Mouse (Mus musculus): Measurements from ENCODE around the gene Prc1. TPM values are rescaled to one million over a fixed set of nuclear protein-coding genes. Genes with fewer than 3 reads are reported as not detected.
"Not testable (repeated sequence)": the region's sequence is repeated elsewhere in the genome, so short reads cannot be mapped to it uniquely, and the experiment has no call there.

Prc1 gene
- polyA plus RNA-seq, 1 experiment from 2014 or later: 242 TPM

DNA sequence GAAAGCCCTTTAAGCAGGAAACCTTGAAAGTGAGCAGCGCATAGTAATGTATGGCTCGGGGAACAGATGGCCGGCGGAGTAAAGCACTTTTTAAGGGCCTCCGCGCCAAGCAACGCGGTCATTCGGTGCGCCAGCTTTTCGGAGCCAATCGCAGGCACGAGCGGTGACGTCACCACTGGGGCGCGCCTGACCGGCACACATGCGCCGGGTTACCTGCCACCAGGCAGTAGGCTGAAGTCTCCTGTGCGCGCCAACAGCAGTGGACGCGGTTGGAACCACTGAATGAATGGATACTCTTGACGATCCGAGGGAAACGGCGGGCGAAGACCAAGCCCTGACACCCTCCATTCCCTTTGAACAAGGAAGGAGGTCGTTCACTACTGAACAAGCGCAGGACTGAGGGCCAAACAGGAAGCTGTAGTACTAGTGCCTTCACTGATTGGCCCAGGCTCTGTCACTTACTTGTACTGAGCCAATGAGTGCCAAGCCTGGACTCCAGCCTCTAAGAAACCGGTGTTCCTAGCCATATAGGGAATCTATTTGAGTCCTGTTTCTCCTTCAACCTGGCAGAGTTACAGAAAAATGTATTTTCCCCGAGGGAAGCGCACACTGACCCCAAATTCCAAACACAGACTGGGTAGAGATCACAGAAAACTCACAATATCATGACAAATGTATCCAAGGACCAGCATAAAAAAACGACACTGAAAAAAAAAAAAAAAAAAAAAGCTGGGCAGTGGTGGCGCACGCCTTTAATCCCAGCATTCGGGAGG, 30.0 kb downstream of the Prc1 start, which contains the start of gene Rccd1:
TSS of gene Rccd1 (minus strand) at position 412 of the 773 bp plus-strand sequence.
- 3% methylated on average over 38 of the region's 38 CpGs for WGBS
- Histone ChIP-seq H3K27ac (peak within 1 kb of the TSS; percentile 89), H3K36me3 (replicated peaks) (peaks cover 68% of the 10 kb centered on the region), H3K4me1 (peaks cover 26% of the 10 kb centered on the region), H3K4me3 (peak within 1 kb of the TSS; percentile 70), H3K9me3 (no peaks in the 10 kb centered on the region), H3K27me3 (ENCODE audit: poor library complexity, severe bottlenecking) (no peaks in the 10 kb centered on the region)
- DNase-seq (ENCODE audit: extremely low spot score, low spot score): peak; percentile 97

DNA sequence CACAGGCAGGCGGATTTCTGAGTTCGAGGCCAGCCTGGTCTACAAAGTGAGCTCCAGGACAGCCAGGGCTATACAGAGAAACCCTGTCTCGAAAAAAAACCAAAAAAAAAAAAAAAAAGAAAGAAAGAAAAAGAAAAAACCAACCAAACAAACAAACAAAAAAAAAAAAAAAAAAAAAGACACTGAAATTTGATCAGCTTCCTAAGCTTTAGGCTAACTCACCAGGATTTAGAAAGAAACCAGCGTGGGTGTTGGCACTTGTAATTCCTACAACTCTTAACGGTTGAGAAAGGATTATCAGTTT, 30.5 kb downstream of the Prc1 start:
- peaks cover 68% of the 10 kb centered on the region for H3K36me3 ChIP-seq (replicated peaks)
- 53% methylated on average over 5 of the region's 5 CpGs for WGBS
- not testable (repeated sequence) for H3K9me3 ChIP-seq; DNase-seq (ENCODE audit: extremely low spot score, low spot score); H3K27ac ChIP-seq; H3K27me3 ChIP-seq (ENCODE audit: poor library complexity, severe bottlenecking)
- peaks cover 26% of the 10 kb centered on the region for H3K4me1 ChIP-seq
- peak overlapping the region; percentile 70; the same call in 1 of the 2 replicates for H3K4me3 ChIP-seq

DNA sequence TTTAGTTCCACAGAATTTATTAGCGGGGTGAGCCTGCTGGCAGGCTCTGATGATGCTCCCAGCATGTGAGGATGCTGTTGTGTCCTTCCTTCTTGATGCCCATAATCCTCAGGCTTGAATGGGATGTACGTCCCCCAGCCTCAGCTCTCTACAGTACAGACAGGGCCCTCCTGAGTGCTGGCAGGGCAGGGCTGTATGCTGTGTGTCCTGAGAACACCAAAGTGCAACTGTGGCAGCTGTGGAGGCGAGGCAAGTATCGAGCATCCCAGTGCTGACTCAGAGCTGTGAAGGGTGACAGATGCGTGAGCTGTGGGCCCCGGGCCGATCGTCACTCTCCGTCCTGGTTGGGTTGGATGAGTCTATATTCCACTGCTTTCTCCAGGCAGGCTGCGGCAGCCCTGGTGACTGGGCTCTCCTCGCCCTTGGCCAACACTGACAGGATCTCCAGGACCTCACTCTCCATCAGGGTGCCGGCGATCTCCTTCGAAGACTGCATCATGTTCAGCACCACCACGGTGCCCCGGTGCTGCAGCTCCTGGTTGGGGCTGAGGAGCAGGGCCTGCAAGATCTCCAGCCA, 31.1 kb downstream of the Prc1 start:
- H3K27ac ChIP-seq: no peak overlapping the region
- no peak for DNase-seq (ENCODE audit: extremely low spot score, low spot score)
- no peaks in the 10 kb centered on the region for H3K9me3 ChIP-seq
- no peak overlapping the region; the same call in 1 of the 2 replicates for H3K4me3 ChIP-seq
- H3K36me3 ChIP-seq (replicated peaks): peaks cover 68% of the 10 kb centered on the region
- H3K4me1 ChIP-seq: peaks cover 21% of the 10 kb centered on the region
- no peaks in the 10 kb centered on the region for H3K27me3 ChIP-seq (ENCODE audit: poor library complexity, severe bottlenecking)
- WGBS: 92% methylated on average over 16 of the region's 16 CpGs

DNA sequence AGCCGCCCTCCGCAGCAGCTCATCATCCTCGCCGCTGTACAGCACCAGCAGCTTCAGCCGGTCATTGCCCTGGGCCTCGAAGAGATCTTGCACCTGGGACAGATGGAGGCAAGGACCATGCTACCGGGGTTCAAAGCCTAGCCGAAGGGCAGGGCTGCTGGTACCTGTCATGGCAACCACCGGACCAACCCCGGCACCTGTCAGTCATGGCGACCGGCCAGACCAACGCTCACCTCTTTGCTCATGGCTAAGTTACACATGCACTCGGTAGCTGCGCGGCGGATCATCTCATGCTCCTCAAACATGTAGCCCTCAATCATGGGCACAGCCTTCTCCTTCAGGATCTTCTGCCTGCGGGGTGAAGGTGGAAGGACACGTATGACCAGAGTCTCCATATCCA, 31.8 kb downstream of the Prc1 start:
- H3K4me3 ChIP-seq: no peak overlapping the region
- H3K27me3 ChIP-seq (ENCODE audit: poor library complexity, severe bottlenecking): no peaks in the 10 kb centered on the region
- no peaks in the 10 kb centered on the region for H3K9me3 ChIP-seq
- peaks cover 21% of the 10 kb centered on the region for H3K4me1 ChIP-seq
- H3K36me3 ChIP-seq (replicated peaks): peaks cover 68% of the 10 kb centered on the region
- no peak overlapping the region for H3K27ac ChIP-seq
- WGBS: 97% methylated on average over 19 of the region's 19 CpGs
- DNase-seq (ENCODE audit: extremely low spot score, low spot score): no peak

DNA sequence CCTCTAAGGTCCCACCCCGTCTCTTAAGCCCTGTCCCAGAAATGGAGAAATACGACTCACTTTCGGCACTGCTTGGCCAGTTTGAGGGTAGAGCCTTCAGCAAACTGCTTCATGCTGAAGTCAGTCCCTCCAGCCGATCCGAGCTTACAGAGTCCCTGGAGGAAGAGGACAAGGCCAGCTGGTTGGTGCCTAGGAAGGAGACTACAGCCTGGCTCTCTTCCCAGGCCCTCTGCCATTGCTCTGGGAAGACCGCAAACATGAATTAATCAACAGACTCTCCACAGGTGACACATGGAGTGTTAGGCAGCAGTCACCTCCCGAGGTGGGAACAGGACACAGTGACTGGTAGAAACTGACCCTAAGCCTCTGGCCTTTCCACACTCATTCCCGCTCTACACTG, 36.0 kb downstream of the Prc1 start:
- no peak for DNase-seq (ENCODE audit: extremely low spot score, low spot score)
- 96% methylated on average over 8 of the region's 8 CpGs for WGBS
- Histone ChIP-seq H3K4me3 (no peak overlapping the region), H3K27ac (no peak overlapping the region), H3K4me1 (peaks cover 1% of the 10 kb centered on the region; the same call in 1 of the 2 replicates), H3K36me3 (replicated peaks) (peaks cover 100% of the 10 kb centered on the region), H3K27me3 (ENCODE audit: poor library complexity, severe bottlenecking) (no peaks in the 10 kb centered on the region), H3K9me3 (peaks cover 7% of the 10 kb centered on the region; the same call in 1 of the 2 replicates)

DNA sequence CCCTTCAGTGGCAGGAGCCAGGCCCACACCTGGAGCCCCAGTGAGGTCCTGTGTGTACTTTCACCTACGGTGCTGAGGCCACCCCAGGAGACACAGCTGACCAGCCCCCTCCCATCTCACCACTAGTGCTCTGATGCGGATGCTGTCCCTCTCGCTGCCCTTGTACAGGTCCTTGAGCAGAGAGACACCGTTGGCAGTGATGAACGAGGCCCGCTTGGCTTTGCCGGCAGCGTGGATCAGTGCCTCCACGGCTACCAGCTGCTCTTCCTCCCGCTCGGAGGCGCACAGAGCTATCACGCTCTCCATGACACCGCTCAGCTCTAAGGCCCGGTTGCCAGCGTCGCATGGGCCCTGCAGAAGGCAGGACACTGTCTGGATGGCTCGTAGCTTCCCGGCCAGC, 37.2 kb downstream of the Prc1 start:
- no peak for DNase-seq (ENCODE audit: extremely low spot score, low spot score)
- H3K27ac ChIP-seq: no peak overlapping the region
- H3K4me3 ChIP-seq: no peak overlapping the region
- H3K36me3 ChIP-seq (replicated peaks): peaks cover 100% of the 10 kb centered on the region
- H3K27me3 ChIP-seq (ENCODE audit: poor library complexity, severe bottlenecking): no peaks in the 10 kb centered on the region
- peaks cover 7% of the 10 kb centered on the region; the same call in 1 of the 2 replicates for H3K9me3 ChIP-seq
- no peaks in the 10 kb centered on the region for H3K4me1 ChIP-seq
- WGBS: 96% methylated on average over 19 of the region's 19 CpGs

DNA sequence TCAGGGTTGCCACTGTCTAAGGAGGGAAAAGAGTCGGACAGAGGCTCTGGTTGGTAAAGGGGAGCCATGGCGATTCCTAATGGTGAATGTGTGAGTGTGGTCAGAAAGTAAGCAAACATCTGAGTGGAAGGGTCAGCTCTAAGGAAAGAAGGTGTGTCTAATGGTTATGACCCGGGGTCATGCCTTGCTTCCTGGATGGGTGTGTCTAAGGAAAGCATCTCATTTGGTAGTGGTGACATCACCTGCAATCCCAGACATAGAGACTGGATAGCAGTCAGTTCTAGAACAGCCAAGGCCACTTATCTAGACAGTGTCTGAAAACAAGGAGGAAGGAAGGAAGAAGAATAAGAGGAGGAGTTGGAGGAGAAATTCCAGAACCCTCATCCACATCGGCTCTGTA, 40.6 kb downstream of the Prc1 start:
- no peak for DNase-seq (ENCODE audit: extremely low spot score, low spot score)
- 94% methylated on average over 4 of the region's 4 CpGs for WGBS
- Histone ChIP-seq H3K36me3 (replicated peaks) (peaks cover 83% of the 10 kb centered on the region), H3K9me3 (peaks cover 7% of the 10 kb centered on the region; the same call in 1 of the 2 replicates), H3K4me1 (peaks cover 20% of the 10 kb centered on the region), H3K27ac (no peak overlapping the region), H3K27me3 (ENCODE audit: poor library complexity, severe bottlenecking) (no peaks in the 10 kb centered on the region), H3K4me3 (no peak overlapping the region)

DNA sequence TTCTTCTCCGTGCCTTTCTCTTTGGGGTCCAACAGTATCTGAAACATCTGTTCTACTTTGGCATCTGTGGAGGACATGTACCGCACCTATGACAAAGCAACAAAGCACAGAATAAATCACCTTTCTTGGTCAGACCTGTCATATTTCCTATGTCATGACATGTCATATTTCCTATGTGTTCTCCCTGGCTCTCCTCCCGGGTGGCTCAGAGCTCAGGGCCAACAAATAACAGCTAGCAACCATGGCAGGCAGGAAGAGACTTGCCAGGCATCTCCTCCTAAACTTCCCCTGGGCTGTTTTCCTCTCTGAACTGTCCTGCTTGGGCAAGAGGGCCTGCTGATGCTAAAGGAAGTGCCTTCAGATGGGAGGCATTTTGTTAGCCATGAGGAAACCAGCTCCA, 42.7 kb downstream of the Prc1 start:
- Histone ChIP-seq H3K4me3 (no peak overlapping the region), H3K27me3 (ENCODE audit: poor library complexity, severe bottlenecking) (peaks cover 10% of the 10 kb centered on the region), H3K36me3 (replicated peaks) (peaks cover 62% of the 10 kb centered on the region), H3K4me1 (peaks cover 39% of the 10 kb centered on the region), H3K9me3 (peaks cover 7% of the 10 kb centered on the region; the same call in 1 of the 2 replicates), H3K27ac (no peak overlapping the region)
- DNase-seq (ENCODE audit: extremely low spot score, low spot score): no peak
- WGBS: 94% methylated on average over 3 of the region's 3 CpGs

DNA sequence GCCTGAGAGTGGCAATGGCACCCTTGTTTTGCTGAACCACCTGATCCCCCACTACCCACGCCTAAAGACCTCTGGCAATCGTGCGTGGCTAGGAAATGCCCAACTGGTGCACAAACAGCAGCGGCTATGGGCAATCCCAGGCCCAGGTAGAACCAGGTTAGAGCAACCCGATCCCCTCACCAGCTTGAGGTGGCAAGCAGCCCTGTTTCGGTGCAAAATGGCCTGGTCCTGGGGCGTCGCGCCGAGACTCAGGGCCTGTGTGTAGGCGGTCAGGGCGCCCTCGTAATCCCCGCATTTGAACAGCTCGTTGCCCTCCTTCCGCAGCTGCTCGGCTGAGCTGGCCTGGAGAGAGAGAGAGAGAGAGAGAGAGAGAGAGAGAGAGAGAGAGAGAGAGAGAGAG, 45.1 kb downstream of the Prc1 start:
- peaks cover 15% of the 10 kb centered on the region for H3K27me3 ChIP-seq (ENCODE audit: poor library complexity, severe bottlenecking)
- peaks cover 59% of the 10 kb centered on the region for H3K4me1 ChIP-seq
- H3K36me3 ChIP-seq (replicated peaks): peaks cover 38% of the 10 kb centered on the region
- no peak for DNase-seq (ENCODE audit: extremely low spot score, low spot score)
- 10% methylated on average over 17 of the region's 17 CpGs for WGBS
- H3K4me3 ChIP-seq: peak overlapping the region; percentile 75
- peak overlapping the region; percentile 86 for H3K27ac ChIP-seq
- no peaks in the 10 kb centered on the region for H3K9me3 ChIP-seq

DNA sequence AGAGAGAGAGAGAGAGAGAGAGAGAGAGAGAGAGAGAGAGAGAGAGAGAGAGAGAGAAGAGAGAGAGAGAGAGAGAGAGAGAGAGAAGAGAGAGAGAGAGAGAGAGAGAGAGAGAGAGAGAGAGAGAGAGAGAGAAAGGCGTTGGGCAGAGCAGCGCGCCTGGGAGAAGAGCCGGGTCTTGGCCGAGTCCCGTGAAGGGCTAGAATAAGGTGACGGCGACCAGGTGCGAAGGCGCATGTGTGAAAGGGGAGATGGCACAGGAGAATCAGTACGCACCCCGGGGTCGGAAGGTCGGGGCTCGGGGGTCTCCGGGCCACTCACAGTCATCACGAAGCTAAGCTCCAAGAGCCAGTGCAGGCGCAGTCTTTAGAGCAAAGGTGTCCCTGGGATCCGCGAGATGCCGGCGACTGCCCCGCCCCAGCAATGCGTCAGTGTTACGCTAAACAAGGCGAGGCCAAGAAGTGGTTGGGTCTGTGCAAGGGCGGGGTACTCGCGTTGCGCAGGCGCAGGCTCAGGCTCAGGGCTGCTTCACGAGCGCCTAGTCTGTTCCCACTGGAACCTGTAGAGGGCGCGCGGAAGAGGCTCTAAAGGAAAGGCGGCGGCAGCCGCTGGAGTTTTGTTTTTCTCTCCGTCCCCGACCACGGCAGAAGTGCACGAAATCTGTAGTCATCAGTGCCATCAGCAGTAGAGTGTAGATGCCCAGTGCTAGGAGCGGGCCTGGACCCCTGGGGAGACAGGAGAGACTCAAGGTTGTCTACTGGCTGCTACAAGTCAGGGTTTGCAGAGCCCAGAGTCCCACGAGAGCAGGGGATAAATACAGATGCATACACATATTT, 45.8 kb downstream of the Prc1 start:
- Histone ChIP-seq H3K4me1 (peaks cover 59% of the 10 kb centered on the region), H3K27ac (peak overlapping the region; percentile 86), H3K27me3 (ENCODE audit: poor library complexity, severe bottlenecking) (peaks cover 15% of the 10 kb centered on the region), H3K36me3 (replicated peaks) (peaks cover 31% of the 10 kb centered on the region), H3K9me3 (no peaks in the 10 kb centered on the region), H3K4me3 (peak overlapping the region; percentile 75)
- WGBS: under 1% methylated on average over 45 of the region's 45 CpGs
- DNase-seq (ENCODE audit: extremely low spot score, low spot score): peak; percentile 97

DNA sequence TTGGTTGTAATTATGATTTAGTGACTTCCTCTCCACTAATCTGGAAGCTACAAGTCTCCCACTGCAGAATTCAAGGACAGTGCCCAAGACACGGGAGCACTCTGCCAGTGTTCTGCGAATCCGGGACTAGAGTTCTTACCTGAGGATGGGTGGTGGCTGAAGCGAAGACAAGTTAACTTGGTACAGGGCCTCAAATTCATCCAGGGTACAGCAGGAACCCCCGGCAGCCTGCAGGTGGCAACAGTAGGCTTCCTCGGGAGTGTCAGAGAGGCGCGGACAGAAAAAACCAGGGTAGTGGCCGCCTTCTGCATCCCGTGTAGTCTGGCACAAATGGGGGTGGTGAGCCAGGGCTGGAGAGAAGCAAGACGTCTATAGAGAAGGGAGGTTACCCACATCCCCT, 46.5 kb downstream of the Prc1 start, which contains the start of gene Unc45a:
TSS of gene Unc45a (minus strand) at position 213 of the 400 bp plus-strand sequence.
- 3% methylated on average over 11 of the region's 11 CpGs for WGBS
- H3K4me1 ChIP-seq: peaks cover 59% of the 10 kb centered on the region
- peaks cover 29% of the 10 kb centered on the region for H3K36me3 ChIP-seq (replicated peaks)

DNA sequence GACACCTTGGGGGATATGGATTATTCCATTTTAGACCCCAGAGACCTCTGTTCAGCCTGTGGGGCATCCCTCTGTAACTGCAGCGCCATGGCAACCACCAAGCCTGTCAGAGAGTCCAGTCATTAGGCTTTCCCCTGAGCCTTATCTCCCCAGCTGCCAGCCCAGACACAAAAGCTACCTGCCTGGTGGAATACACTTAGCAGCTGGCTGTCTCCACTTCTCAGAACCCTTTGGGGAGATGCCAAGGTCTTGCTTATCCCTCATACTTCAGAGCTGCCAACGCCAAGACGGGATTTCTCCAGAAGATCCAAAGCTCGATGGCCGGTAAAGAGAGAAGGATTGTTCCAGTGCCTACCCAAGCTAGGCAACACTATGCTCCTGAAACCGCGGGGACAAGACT, 47.5 kb downstream of the Prc1 start:
- H3K27me3 ChIP-seq (ENCODE audit: poor library complexity, severe bottlenecking): peaks cover 15% of the 10 kb centered on the region
- H3K9me3 ChIP-seq: peaks cover 7% of the 10 kb centered on the region; the same call in 1 of the 2 replicates
- no peak for DNase-seq (ENCODE audit: extremely low spot score, low spot score)
- H3K27ac ChIP-seq: no peak overlapping the region
- no peak overlapping the region for H3K4me3 ChIP-seq
- peaks cover 59% of the 10 kb centered on the region for H3K4me1 ChIP-seq
- 83% methylated on average over 7 of the region's 7 CpGs for WGBS
- peaks cover 23% of the 10 kb centered on the region for H3K36me3 ChIP-seq (replicated peaks)

More for the DNA sequence above, 46.5 kb downstream of the Prc1 start, which contains the start of gene Unc45a:
- peak; percentile 74 for DNase-seq (ENCODE audit: extremely low spot score, low spot score)
- Histone ChIP-seq H3K27ac (peak within 1 kb of the TSS; percentile 86), H3K4me3 (peak within 1 kb of the TSS; percentile 75), H3K27me3 (ENCODE audit: poor library complexity, severe bottlenecking) (peaks cover 15% of the 10 kb centered on the region), H3K9me3 (peaks cover 5% of the 10 kb centered on the region; the same call in 1 of the 2 replicates)

Data from forebrain, embryonic 10.5 days (tissue).